8 mouse cellular contexts compared by ENCODE assay signal in the genomic region with DNA sequence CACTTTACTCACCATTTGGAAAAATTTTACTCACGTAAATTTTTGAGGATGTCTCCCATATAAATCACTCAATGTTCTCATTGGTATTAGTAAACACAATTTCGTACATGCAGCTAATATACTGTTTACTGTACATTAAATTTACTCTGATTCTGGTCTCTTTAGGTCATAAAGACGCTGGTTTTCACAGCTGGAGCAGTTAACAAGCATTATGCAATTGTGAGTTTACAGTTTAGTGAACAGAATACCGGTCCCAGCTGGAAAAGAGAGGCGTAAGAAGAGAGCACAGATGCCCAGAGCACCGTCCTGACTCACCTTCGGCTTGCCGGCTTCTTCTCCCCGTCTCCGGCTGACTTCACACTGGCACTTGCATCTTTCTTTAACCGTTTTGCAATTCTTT. TPM values are rescaled to one million over a fixed set of nuclear protein-coding genes. Genes with fewer than 3 reads are reported as not detected.
DNase-seq lines count a peak whose midpoint lies in the region; ATAC-seq lines count a peak whose summit lies in the region.

Gene Srek1ip1, plus strand, starts transcription at position 301 of the 400 bp plus-strand sequence.

- WGBS in forebrain, embryonic 12.5 days: 93% methylated on average over 11 of the region's 11 CpGs
- WGBS in hindbrain, embryonic 11.5 days: 92% methylated on average over 11 of the region's 11 CpGs
- WGBS in macrophage (ENCODE audit: missing documents): 99% methylated on average over 8 of the region's 11 CpGs

- no peaks in the 10 kb centered on the region for H3K9me3 ChIP-seq in forebrain, embryonic 12.5 days
- H3K9me3 ChIP-seq in hindbrain, embryonic 11.5 days (ENCODE audit: control insufficient read depth, low read length): no peaks in the 10 kb centered on the region

- DNase-seq in thymus, postnatal 0 days (ENCODE audit: low spot score): no peak
- no peak for DNase-seq in thymus, postnatal 14 days
- DNase-seq in hindbrain, embryonic 11.5 days (ENCODE audit: low spot score): no peak
- DNase-seq in urinary bladder, postnatal 14 days (ENCODE audit: low spot score): no peak
- no peak for DNase-seq in lung, postnatal 25 days (ENCODE audit: low spot score)
- no peak for DNase-seq in cerebellum, adult 8-10 months

- no peak within 1 kb of the TSS for H3K4me3 ChIP-seq in forebrain, embryonic 12.5 days (replicated peaks)
- H3K4me3 ChIP-seq in hindbrain, embryonic 11.5 days (ENCODE audit: low read depth, low read length): no peak within 1 kb of the TSS
- no peak within 1 kb of the TSS for H3K4me3 ChIP-seq in macrophage (ENCODE audit: inconsistent target)

- no peak within 1 kb of the TSS for H3K4me2 ChIP-seq in forebrain, embryonic 12.5 days
- H3K4me2 ChIP-seq in hindbrain, embryonic 11.5 days (replicated peaks; ENCODE audit: low read depth, low read length): no peak within 1 kb of the TSS

- no peaks in the 10 kb centered on the region for H3K4me1 ChIP-seq in forebrain, embryonic 12.5 days
- H3K4me1 ChIP-seq in hindbrain, embryonic 11.5 days (replicated peaks; ENCODE audit: control insufficient read depth, insufficient read depth, low read length): no peaks in the 10 kb centered on the region

- H3K79me2 ChIP-seq in macrophage (ENCODE audit: inconsistent target): no peaks in the 10 kb centered on the region

- ATAC-seq in forebrain, embryonic 12.5 days (ENCODE audit: low FRiP score): no peak
- no peak for ATAC-seq in hindbrain, embryonic 11.5 days (ENCODE audit: low FRiP score)

- H3K27ac ChIP-seq in forebrain, embryonic 12.5 days: no peak within 1 kb of the TSS
- H3K27ac ChIP-seq in hindbrain, embryonic 11.5 days (ENCODE audit: low read depth, low read length): no peak within 1 kb of the TSS
- H3K27ac ChIP-seq in macrophage: no peak within 1 kb of the TSS

- H3K27me3 ChIP-seq in forebrain, embryonic 12.5 days: no peaks in the 10 kb centered on the region
- no peaks in the 10 kb centered on the region for H3K27me3 ChIP-seq in hindbrain, embryonic 11.5 days (ENCODE audit: control insufficient read depth, insufficient read depth, low read length)

- no peak within 1 kb of the TSS for H3K9ac ChIP-seq in forebrain, embryonic 12.5 days
- H3K9ac ChIP-seq in hindbrain, embryonic 11.5 days (ENCODE audit: low read depth, low read length): no peak within 1 kb of the TSS

- H3K36me3 ChIP-seq in forebrain, embryonic 12.5 days (replicated peaks): peaks cover 12% of the 10 kb centered on the region
- H3K36me3 ChIP-seq in hindbrain, embryonic 11.5 days (ENCODE audit: control insufficient read depth, insufficient read depth, low read length): no peaks in the 10 kb centered on the region
- peaks cover 8% of the 10 kb centered on the region; the same call in 1 of the 2 replicates for H3K36me3 ChIP-seq in macrophage (ENCODE audit: inconsistent target)

RNA-seq across cellular contexts. Expression of gene Srek1ip1, which starts in this region (rescaled TPM):
- 24.6 and 24.9 TPM in 2 replicates for polyA plus RNA-seq in thymus, postnatal 0 days (2015; fragmentation: Nextera tagmentation; extraction: Ambion mirVana)
- 23.4 and 23.8 TPM in 2 replicates for polyA plus RNA-seq in forebrain, embryonic 12.5 days (2016; fragmentation: Nextera tagmentation; extraction: Ambion mirVana)
- 17.8 and 19.7 TPM in 2 replicates for polyA plus RNA-seq in hindbrain, embryonic 11.5 days (2014; fragmentation: Nextera tagmentation; extraction: Ambion mirVana)
- total RNA-seq in macrophage (2018; cell fraction: chromatin; rRNA removed): 10 to 100 TPM in 21 of 26 experiments, 1 to 10 TPM in 5; 1.9 to 40.4 (median 21.9) TPM
- 10 to 100 TPM; 12.5 to 27.0 (median 20.6) TPM for total RNA-seq in macrophage (2018; cell fraction: cytosol; rRNA removed)
- total RNA-seq in macrophage (2018; cell fraction: nucleus; rRNA removed): 10 to 100 TPM in 19 of 26 experiments, 1 to 10 TPM in 7; 4.7 to 33.9 (median 12.3) TPM
- 17.2 to 25.8 TPM (median 24.1 TPM) in 3 replicates for polyA plus RNA-seq in macrophage (2018)
